Mouse (Mus musculus) spleen, postnatal 14 days (tissue): ENCODE results near the gene Fam217a.
A peak's percentile ranks its signal among the peaks of the same experiment; 100 is the strongest.
"Not testable (repeated sequence)": the region's sequence is repeated elsewhere in the genome, so short reads cannot be mapped to it uniquely, and the experiment has no call there.

ENCODE experiments used
- DNase-seq, 2 experiments: peaks; one replicate each; pipeline ENCODE4 v3.0.0; 2021 to 2022; ENCODE audit warnings: low spot score in 2 of 2

The Fam217a gene

GRCm38 (mm10) chr13:34924210-34924609 is at the start of gene Fam217a, which contains the start of gene 4933417A18Rik:
TSS of gene Fam217a (minus strand) at chr13:34924310.
TSS of gene 4933417A18Rik (plus strand) at chr13:34924409.
- DNase-seq: no peak

- no peak for DNase-seq
These were observed 49.7 kb upstream of the Fam217a start for GRCm38 (mm10) chr13:34973770-34974169.

GRCm38 (mm10) chr13:34973149-34973548 is 49.0 kb upstream of the Fam217a start:
- DNase-seq: no peak

- DNase-seq: not testable (repeated sequence)
These were observed 48.3 kb upstream of the Fam217a start for GRCm38 (mm10) chr13:34972456-34972855.

GRCm38 (mm10) chr13:34965647-34966046 is 41.5 kb upstream of the Fam217a start:
- not testable (repeated sequence) for DNase-seq

GRCm38 (mm10) chr13:34964866-34965265 is 40.8 kb upstream of the Fam217a start:
- DNase-seq: no peak

- DNase-seq: no peak
These were observed 40.3 kb upstream of the Fam217a start for GRCm38 (mm10) chr13:34964419-34964818.

GRCm38 (mm10) chr13:34963511-34964397 is 39.6 kb upstream of the Fam217a start, which contains the start of gene Eci3:
TSS of gene Eci3 (minus strand) at chr13:34963810.
- DNase-seq: no peak

GRCm38 (mm10) chr13:34960996-34961770 is 37.1 kb upstream of the Fam217a start:
- DNase-seq: no peak

GRCm38 (mm10) chr13:34958158-34958557 is 34.0 kb upstream of the Fam217a start:
- not testable (repeated sequence) for DNase-seq

GRCm38 (mm10) chr13:34956901-34957300 is 32.8 kb upstream of the Fam217a start:
- DNase-seq: no peak

GRCm38 (mm10) chr13:34951437-34951836 is 27.3 kb upstream of the Fam217a start:
- not testable (repeated sequence) for DNase-seq

- no peak for DNase-seq
These were observed 18.3 kb upstream of the Fam217a start for GRCm38 (mm10) chr13:34942370-34942769.

- no peak for DNase-seq
These were observed 11.0 kb upstream of the Fam217a start for GRCm38 (mm10) chr13:34934931-34935644.

GRCm38 (mm10) chr13:34916520-34917167 is 7.5 kb downstream of the Fam217a start:
- DNase-seq: no peak

- no peak for DNase-seq
These were observed 9.5 kb downstream of the Fam217a start for GRCm38 (mm10) chr13:34914614-34915013.

- DNase-seq: no peak
These were observed 31.2 kb downstream of the Fam217a start for GRCm38 (mm10) chr13:34892871-34893270.

- no peak for DNase-seq
These were observed 47.6 kb downstream of the Fam217a start for GRCm38 (mm10) chr13:34876481-34876880.

GRCm38 (mm10) chr13:34875741-34876445 is 48.2 kb downstream of the Fam217a start:
- DNase-seq: peak; percentile 50 to 57

- DNase-seq: peak; percentile 84 to 85
These were observed 48.9 kb downstream of the Fam217a start, which contains the start of gene Prpf4b for GRCm38 (mm10) chr13:34875166-34875710. TSS of gene Prpf4b (plus strand) at chr13:34875302.
